Mouse (Mus musculus) cerebellum, adult 9-10 months (tissue): Measurements from ENCODE around the gene Wdr93.
"Not testable (repeated sequence)": the region's sequence is repeated elsewhere in the genome, so short reads cannot be mapped to it uniquely, and the experiment has no call there.

ENCODE experiments used
- DNase-seq: peaks from one replicate; pipeline ENCODE4 v3.0.0; 2022

Wdr93 gene

DNA sequence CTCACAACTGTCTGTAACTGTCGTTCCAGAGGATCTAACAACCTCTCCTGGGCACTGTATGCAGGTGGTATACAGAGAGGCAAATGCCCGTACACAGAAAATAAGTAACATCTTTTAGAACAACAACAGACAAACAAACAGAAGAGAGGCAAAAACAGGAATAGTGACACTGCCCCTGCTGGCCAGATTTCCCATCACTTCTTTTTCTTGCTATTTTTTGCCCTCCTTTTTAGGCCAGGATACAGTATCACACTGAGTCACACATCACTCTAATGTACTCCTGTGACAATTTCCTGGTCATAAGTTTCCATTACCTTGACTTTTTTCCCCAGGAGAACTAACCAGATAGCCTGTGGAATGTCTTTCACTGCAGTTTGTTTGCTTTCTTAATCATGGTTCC lies 13.4 kb downstream of the Wdr93 start:
- DNase-seq: no peak

DNA sequence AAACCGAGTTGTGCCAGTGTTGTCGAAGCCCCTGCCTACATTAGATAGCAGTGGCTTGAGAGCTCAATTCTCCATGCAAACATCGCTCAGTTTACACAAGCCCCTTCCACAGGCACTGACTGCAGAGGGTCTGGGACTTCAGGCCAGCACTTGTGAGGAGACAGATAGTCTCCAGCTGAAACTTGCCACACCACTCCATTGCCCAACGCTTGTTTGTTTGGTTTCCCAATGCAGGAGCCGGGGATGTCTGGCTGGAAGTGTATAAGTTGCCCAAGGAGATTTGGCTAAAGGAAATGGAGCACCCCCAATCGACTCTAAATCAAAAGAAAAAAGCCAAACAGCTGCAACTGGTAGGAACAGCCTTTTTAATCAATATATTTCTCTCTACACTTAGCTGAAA lies 15.2 kb downstream of the Wdr93 start:
- no peak for DNase-seq

DNA sequence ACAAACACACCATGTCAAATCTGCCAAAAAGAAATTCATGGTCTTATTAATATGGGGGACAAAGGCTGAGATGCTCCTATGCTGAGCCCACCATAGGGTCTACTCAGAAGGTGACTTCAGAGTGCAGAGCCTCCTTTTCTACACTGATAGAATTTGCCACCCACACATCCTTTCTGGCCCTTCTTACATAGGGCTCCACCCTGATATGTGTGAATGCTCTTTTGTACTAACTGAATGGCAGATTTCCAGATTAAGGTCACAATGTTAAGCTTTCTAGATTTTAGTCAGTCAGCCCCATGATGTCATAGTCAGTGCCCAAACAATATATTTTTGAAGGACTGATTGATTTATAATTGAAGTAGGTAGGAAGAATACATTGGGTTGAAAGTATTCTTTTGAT lies 16.8 kb downstream of the Wdr93 start:
- DNase-seq: no peak

DNA sequence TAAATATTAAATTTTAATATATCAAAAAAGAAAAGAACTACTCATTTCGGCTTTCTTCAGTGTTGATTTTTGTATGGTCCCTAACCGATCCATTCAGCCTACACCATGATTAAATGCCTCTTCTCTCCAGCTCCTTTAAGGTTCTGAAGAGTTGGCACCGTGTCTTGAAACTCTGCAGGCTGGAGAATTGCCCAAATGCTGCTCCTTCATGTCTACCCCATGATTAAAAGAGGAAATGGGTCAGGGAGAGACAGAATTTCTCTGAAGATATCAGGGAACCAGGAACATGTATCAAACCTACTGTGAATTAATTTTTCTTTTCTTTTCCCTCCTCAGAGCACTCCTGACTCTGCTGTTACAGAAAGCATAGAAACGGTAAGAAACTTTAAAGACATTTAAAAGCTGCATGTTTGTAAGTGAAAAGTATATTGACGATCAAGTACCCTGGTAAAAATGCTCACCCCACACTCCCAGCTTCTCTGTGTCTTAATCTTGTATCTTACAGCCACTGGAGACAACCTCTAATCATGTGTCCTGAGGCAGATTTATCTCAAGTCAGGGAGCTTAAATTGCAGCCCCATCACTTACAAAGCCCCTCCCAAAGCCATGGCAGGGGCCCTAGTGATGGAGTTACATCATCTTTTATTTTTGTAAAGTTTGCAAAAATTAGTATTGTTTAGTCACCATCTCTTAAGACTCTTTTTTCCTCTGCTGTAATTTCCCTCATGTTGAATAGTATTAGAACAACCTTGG lies 18.3 kb downstream of the Wdr93 start:
- no peak for DNase-seq

DNA sequence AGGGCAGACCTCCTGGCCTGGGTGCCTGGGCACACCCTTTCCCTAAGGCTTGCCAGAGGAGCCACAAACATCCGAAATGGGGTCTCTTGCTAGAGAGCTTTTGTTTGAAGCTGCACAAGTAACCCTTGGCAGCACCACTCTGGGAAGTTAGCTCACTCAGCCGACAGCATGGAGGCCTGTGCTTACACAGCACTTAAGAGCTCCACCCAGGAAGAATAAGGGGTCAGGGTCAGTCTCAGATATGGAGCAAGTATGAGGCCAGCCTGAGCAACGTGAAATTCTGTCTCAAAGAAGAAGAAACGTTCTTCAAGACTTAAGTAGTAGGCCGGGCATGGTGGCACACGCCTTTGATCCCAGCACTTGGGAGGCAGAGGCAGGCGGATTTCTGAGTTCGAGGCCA lies 19.1 kb downstream of the Wdr93 start:
- DNase-seq: no peak

DNA sequence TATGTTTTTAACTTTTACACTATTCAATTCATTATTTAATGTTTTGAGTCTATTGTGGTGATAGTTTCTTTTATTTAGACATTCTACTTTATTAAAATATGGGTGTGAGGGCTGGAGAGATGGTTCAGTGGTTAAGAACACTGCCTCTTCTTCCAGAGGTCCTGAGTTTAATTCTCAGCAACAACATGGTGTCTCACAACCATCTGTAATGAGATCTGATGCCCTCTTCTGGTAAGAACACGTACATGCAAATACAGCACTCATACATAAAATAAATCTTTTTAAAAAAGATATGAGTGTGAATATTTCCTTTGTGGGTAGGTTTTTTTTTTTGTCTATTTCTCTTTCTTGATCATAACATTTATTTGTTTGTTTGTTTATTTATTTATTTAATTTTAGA lies 23.0 kb downstream of the Wdr93 start:
- no peak for DNase-seq

DNA sequence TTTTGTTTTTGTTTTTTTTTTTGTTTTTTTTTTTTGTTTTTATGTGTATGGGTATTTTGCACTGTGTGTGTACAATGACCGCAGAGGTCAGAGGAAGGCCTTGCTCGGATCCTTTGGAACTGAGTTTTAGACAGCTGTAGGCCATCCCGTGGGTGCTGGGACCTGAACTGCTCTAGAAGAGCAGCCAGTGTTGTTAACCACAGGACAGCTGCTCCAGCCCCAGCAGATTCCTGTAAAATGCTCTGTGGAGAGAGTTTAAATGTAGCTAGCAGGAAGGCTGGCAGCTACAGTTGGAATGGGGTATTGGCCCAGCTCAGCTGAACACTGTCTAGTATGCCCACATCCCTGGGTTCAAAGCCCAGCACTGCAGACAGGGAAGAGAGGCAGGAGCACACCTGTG lies 26.7 kb downstream of the Wdr93 start:
- DNase-seq: no peak

DNA sequence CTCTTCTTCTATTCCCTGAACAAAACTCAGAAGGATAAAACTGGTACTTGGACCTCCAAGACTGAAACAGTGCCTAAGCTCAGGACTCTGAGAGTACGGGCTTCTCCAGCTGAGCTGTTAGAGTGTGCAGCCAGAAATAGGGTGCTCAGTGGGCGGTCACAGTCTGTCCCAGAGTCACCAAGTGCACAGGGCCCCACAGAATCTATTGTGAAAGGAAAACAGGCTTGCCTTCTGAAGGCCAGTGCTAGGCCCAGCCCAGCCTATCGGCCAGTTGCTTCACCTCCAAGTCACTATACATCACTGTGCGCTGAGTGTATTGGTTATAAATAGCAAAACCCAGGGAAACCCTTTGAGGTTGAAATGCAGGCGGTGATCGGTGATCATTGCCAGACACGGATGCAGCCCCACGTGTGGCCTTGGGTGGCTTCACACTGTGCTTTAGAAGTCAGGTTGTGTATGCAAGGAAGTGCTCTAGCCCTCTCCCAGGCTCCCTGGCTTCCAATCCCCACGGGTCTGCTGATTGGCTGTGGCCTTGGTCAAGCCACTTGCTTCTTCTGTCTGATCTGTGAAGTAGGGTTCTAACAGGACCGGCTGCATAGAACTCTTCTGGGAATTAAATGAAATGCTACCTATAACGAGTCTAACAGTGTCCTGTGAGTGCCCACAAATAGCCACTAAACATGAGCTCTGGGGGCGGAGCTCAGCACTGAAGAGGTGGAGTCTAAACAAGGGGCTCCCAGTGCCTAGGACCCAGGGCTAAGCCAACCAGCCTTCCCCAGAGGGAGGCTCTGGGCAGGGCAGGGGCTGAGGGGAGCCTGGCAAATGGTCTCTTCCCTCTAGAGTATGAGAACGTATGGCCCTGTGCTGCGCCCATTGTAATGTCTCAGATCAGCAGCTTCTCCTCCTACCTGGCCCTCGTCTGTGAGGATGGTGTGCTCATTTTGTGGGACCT lies 28.9 kb downstream of the Wdr93 start:
- no peak for DNase-seq

DNA sequence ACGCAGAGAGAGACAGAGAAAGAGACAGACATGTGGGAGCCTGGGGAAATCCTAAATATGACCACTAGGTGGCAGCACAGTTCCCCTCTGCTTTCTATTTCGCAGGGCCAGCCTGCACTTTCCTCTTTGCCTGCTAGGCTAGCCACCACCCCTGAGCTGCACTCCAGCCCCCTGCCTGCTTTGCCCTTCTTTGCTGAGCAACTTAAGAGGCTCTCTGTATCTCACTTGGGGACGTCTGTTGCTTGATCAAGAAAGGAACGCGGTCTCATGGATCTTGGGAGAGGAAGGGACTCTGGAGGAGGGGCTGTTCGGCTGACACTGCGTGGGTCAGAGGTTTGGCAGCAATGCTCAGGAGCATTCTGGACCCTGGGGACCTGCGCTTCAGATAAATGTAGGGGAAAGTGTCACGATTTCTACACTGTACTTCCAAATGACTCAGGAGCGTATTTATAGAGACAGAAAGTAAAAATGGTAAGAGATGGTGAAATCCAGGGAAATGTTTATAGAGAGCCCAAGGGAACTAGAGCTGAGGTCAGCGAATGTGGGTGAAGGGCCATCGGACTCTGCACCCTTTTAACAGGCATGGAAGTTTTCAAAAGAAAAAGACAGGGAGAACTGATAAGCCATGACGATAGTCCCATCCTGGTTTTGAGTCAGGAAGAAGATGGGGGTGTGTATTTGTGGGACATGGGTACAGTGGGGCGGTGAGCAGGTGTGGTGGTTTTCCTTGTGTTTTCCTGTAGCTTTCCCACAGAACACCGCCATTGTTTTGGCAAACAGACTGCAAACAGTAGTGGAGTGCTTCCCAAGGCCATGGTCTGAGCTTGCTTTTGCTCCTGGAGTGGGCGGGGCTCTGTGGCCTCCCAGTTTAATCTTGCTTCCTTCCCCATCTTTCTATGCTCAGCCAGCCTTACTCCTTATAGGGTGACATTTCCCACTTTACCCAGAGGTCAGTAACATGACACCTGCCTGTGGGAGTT lies 38.0 kb downstream of the Wdr93 start:
- peak; percentile 64 for DNase-seq

DNA sequence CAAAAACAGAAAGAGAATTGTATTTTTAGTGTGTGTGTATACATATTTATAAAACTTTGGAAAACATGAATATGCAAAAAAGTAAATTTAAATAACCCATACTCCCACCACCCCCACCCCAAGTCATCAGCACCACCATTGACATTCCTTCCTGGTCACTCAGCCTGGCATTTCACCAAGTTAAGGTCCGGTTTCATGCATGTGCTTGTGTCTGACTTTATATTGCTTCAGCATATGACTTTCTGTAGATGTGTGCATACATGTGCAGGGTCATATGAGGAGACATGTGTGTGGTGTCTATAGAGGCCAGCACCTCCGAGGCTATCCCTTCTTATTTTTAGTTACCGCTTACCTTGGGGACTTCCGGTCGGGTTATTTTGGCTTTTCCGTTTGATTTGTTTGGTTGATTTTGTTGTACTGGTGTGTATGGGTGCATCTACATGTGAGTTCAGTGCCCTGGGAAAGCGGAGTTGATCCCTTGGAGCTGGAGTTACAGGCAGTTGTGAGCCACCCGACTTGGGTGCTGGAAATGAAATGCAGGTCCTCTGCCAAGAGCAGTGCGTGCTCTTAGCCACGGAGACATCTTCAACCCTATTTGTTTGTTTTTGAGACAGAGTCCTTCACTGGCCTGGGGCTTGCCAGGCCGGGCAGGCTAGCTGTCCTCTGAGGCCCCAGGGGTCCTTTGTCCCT lies 39.0 kb downstream of the Wdr93 start:
- no peak for DNase-seq

DNA sequence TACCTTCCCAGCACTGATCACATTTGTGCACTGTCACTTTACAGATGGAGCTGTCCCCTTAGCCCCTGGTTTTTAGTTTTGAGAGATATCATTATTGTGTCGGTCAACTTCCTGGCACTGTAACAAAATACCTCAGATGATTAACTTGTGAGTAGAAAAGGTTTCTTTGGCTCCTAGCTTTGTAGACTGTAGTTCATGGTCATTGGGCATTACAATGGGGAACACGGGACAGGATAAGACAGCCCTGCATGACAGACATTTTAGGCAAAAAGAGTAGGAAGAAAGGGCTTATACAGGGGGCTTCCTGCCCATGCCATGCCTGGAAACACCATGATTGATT lies 39.5 kb downstream of the Wdr93 start:
- no peak for DNase-seq

DNA sequence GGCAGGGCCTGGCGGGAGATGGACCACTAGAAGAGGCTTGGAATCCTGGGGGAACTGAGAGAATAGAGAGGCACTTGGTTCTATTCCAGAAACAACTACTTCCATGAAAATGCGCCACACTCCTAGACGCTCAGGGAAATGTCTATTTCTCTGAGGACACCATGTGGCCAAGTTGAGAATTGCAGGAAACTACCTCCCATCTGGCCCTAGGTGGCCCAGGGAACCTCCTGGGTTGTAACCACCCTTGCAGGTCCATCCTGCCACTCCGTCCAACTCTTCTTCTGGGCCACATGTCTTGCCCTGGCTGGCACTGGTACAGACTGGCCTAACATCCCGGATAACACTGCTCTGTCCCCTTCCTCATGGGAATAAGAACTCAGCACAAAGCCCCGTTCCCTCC lies 43.3 kb downstream of the Wdr93 start:
- DNase-seq: peak; percentile 64

DNA sequence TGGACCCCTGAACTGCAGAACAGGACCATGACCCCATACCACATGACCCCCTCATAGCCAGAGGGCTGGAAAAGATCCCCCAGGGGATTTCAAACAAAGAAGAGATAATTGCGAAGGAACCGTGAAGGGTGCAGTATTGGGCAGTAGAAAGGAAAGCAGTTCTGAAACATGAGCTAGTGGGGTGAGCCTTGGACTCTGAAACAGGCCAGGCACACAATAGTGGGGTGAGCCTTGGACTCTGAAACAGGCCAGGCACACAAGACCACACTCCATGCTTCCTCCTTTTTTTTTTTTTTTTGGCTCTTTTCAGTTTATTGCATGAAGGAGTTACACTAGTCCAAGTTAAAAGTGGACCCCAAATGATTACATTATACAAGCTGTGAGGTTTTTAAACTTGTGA lies 46.8 kb downstream of the Wdr93 start:
- not testable (repeated sequence) for DNase-seq

DNA sequence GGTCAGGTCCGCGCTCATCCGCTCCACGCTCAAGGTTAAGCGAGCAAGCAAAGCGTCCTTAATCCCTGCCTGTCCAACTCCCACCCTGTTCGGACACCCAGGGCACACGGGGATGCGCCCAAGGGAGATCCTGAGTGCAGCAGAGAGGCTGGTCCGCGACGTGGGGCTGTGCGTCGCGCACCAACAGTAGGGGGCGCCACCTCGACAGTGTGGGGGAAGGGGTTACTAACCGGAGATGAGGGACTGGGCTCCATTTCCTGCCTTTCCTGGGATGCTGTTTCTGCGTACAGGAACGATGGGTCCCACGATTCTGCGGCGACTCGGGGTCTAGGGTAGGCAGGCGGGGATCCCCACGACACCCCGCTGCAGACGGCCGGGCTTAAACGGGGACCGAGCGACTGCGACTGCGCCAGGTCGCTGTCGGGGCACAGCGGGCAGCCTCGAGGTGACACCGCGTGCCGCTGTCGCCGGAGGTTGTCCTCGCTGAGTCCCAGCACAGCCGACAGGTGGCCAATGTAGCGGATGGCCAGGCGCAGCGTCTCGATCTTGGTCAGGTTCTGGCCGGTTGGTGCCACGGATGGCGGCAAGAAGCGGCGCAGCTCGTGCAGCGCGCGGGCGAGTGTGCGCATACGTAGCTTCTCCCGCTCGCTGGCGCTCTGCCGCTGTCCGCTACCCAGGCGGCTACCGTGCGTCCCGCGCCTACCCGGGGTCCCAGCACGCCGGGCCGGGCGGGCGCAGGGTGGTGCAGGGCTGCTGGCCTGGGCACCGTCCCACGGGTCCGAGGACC lies 49.9 kb downstream of the Wdr93 start:
- DNase-seq: no peak

DNA sequence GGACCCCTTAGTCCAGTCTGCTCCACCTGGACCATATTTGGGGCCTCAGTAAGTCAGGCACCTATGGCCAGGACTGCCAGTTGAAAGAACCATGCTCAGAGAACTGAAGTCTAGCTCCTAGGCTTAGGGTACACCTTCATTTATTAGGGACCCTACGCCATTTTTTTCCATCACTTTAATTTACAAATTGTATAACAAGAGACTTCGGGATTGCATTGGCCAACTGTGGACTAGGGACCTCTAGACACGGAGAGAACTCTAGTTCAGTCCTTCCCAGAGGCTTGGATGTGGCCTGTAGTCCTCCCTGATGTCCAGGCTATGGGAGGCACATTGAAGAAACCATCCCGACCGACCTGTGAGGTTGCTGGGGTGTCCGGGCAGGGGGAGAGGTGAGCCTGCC lies 50.7 kb downstream of the Wdr93 start, which contains the start of gene Mesp1:
TSS of gene Mesp1 (minus strand) at position 101 of the 400 bp plus-strand sequence.
- DNase-seq: no peak

DNA sequence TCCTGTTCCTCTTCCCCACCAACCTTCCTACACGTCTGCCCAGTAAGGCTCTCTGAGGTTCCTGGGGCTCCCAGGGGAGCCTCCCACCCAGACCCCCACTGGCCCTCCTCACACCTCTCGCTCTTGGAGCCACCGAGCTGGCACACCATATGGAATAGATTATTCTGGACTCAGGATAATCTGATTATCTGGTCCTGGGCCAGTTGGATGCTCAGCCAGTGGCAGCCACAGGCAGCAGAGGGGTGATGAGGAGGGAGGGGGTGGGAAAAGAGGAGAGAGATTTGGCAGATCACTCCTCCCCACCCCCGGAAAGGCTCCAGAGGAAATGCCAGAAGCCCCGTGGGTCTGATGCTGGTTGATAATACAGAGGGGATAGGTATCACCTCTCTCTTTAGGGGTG lies 55.6 kb downstream of the Wdr93 start:
- DNase-seq: no peak

DNA sequence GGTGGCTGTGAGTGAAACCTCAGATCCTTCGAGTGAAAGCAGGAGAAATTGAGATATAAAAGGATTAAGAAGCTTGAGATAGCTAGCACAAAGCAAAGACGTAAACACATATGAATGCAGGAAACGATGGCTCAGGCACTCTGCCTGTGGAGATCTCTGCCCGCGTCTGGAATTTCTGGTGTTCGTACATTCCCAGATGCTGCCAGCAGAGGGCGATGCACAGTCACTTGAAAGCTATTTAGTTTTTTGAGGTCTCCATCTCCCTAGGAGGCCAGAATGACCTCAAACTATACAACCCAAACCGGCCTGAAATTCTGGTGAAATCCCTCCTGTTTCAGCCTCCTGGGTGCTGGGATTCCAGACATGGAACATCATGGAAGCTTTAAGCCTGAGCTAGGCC lies 56.1 kb downstream of the Wdr93 start:
- peak; percentile 65 for DNase-seq

DNA sequence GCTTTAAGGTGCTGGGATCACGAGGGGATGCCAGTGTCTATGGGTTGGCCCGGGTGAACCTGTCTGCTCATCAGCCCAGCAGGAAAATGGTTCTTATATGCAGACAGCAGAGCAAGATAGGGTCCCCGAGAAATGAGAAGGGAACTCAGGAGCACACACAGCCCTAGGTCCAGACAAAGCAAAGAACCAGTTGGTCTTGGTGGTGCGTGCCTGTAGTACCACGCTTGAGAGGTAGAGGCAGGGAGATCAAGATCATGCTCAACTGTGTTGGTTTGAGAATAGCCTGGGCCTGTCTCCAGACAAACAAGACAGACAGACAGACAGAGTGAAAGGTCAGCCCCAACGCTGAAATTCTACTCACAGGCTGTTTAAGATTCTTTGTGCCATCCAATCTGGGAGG lies 56.5 kb downstream of the Wdr93 start:
- DNase-seq: no peak

DNA sequence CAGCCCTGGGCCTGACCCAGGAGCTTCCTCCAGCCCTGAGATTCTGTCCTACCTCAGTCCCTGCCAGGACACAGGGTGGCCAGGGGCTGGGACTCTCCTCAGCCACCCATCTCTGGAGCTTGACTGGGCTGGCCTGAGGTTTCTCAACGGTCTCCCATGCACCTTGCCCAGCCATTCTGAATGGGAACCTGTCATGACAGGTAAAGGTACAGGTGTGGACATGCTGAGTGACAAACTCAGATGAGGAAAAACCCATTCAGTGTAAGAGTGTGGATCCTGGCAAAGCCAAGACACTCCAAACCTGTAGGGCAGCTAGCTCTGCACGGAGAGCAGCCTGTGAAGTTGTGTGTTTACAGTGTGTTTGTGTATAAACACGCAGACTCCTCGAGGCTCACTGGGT lies 57.4 kb downstream of the Wdr93 start:
- no peak for DNase-seq

DNA sequence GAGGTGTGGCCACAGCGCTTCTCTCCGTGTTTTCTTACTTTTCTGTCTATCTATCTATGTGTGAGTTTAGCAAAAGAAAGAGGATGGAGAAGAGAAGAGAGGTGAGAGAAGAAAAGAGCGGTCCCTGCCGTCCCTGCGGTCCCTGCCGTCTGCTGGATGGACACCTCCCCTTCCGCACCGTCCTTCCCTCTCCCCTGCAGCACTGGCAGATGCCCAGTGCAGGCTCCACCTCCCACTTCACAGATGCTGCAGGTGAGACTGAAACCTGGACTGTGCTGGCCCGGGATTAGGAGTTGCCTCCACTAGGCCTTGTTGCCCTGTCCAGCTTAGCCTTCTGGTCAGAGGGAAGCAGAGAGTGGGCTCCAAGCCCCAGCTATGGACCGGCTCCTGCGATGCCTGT lies 58.4 kb downstream of the Wdr93 start:
- DNase-seq: no peak

DNA sequence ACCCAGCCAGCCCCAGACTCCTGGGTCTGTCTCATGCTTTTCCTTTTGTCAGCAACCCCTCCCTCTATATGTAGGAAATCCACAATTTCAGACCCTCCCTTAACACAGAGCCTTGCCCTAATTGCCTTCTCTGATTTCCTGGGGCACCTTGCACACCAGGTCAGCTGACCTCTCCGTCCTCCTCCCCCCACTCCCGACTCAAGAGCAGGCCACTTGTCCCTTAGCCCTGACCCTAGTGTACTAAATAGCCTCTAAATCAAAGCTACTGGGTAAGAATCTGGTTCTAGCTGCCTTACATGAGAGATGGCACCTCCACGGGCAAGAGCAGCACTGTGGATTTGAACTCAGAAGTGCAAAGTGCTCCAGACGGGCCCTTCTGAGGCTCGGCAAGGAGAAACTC lies 59.1 kb downstream of the Wdr93 start:
- no peak for DNase-seq

DNA sequence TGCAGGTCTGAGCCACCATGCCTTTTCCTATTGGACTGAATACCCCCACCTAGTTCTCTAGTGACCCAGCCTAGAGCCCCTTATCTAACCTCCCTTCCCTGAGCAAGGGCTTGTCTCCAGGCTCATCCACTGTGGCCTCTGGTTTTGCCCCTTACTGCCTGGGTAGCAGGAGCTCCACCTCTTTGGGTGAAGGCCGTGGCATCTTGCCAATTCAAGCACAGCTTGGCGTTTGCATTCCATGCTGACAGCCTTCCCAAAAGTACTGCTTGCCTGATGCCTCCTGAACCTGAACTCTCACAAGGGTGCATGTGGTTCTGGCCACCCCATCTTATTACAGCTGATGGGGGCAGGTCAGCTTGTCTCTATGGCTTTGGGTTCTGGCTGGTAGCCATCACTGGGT lies 60.9 kb downstream of the Wdr93 start:
- no peak for DNase-seq
